Mouse (Mus musculus) retina, adult 2 months (tissue): Measurements from ENCODE around the gene Acy3.
"Not testable (repeated sequence)": the region's sequence is repeated elsewhere in the genome, so short reads cannot be mapped to it uniquely, and the experiment has no call there.

Experiments
- DNase-seq: peaks from one replicate; pipeline ENCODE4 v3.0.0-alpha.2; 2012; ENCODE audit warnings: low read depth, low spot score

The Acy3 gene

GRCm38 (mm10) chr19:3974608-3975007 is 11.8 kb upstream of the Acy3 start:
- not testable (repeated sequence) for DNase-seq

- no peak for DNase-seq
These were observed 10.5 kb upstream of the Acy3 start for GRCm38 (mm10) chr19:3975866-3976265.

GRCm38 (mm10) chr19:3980309-3980708 is 6.1 kb upstream of the Acy3 start:
- peak; percentile 69 for DNase-seq

DNA sequence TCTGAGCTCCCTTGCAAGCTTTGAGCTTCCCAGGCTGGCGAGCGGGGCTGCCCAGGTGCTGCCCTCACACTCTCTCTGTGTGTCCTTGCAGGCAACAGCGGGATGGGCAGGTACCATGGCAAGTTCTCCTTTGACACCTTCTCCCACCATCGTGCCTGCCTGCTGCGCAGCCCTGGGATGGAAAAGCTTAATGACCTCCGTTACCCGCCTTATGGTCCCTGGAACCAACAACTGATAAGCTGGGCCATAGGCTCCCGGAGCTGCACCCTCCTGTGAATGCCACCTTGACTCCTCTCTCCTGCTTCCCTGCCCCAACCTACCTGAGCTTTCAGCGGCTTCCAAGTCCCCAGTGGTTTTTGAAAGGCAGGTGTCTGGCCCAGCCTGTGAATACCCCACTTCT is 5.5 kb upstream of the Acy3 start:
- DNase-seq: no peak

- DNase-seq: no peak
These were observed 2.7 kb upstream of the Acy3 start for GRCm38 (mm10) chr19:3983527-3984200.

DNA sequence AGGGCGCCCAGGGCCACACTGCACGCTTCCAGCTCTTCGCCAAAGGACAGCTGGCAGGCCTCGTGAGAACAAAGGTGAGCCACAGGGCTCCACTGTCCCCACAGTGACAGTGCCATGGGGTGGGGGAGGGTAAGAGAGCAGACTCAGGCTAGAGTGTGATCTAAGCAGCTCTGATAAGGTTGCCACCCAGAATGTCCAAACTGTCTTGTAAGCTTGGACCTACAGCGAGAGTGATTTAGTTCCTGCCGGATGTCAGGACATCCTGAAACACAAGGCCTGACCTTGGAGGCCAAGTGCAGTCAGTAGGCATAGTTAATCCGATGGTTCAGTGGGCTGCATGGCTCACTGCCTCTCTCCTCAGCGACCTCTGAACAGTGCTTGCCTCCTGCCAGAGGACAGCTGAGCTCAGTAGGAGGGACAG is 1.1 kb upstream of the Acy3 start:
- DNase-seq: no peak

- DNase-seq: no peak
These were observed 1.7 kb downstream of the Acy3 start for GRCm38 (mm10) chr19:3988066-3988465.

DNA sequence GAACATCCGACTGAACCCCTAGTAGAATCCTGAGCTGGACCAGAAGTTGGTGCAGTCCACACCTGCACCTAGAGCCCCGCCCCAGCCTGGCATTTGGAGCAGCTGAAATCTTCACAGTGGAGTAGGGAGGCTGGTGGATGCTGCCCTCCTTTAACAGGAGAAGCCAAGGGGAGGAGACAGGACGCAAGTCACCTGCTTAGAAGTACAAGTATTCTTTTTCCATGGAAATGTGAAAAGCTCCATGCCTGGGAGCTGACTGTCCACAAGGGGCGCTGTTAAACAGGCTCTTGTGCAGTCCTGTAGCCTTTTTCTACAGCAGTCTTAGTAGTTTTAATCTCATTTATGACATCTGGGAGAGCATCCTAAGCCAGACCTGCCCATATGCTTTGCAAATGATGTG is 2.4 kb downstream of the Acy3 start:
- DNase-seq: no peak

DNA sequence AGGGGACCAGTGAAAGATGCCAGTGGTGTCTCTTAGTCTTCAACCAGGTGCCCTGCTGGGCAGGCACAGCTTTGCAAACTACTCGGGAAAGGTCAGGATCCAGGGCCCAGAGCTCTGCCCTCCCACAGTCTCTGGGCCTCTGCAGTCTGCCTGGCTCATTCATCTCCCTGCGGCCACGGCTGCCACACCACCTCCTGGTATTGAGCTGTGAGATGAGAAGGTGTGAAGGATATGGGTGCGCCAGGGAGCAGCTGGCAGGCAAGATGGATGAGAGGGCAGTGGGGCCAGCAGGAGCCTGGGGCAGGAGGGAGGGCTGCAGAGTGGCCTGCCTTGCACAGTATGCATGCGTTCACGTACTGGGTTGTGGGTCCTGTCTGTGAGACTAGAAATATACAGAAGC is 4.4 kb downstream of the Acy3 start:
- DNase-seq: no peak

GRCm38 (mm10) chr19:3991562-3991961 is 5.2 kb downstream of the Acy3 start:
- no peak for DNase-seq

DNA sequence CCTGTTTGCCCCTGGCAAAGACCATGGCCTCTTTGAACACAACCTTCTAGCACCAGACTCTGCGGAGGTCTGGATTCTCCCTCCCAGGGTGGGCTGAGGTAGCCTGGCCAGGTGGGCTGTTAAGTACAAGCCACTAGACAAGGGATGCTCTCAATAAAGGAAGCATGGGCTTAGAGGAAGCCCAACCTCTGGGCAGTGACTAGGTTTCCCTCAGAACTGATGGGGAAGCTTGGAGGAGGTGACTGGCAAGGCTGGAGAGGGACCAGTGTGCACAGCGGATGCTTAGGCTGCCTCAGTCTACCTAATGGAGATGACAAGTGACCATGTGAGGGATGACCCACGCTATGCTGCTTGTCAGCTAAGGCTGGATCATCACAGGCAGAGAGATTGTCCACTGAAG is 5.6 kb downstream of the Acy3 start:
- DNase-seq: no peak

DNA sequence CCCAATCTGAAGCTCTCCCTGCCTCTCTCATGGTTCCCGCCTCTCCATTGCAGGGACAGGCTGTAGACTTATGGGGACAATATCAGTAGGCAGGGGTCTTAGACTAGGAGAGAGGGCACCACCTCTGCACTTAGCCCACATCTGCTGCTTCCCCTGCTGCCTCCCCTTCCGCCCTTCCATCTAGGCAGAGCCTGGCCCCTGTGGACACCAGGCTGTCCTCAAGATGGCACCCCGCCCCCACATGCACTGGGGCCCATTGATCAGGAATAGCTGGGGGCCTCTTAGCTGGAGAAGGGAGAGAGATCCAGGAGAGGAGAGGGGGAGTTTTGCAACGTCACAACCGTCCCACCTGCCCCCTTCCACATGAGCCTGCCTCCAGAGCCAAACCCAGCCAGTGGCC is 6.0 kb downstream of the Acy3 start, which contains the start of gene Tbx10:
TSS of gene Tbx10 (plus strand) at position 337 of the 400 bp plus-strand sequence.
- no peak for DNase-seq

GRCm38 (mm10) chr19:3994932-3995331 is 8.6 kb downstream of the Acy3 start:
- no peak for DNase-seq

- DNase-seq: no peak
These were observed 9.1 kb downstream of the Acy3 start for GRCm38 (mm10) chr19:3995505-3995904.

DNA sequence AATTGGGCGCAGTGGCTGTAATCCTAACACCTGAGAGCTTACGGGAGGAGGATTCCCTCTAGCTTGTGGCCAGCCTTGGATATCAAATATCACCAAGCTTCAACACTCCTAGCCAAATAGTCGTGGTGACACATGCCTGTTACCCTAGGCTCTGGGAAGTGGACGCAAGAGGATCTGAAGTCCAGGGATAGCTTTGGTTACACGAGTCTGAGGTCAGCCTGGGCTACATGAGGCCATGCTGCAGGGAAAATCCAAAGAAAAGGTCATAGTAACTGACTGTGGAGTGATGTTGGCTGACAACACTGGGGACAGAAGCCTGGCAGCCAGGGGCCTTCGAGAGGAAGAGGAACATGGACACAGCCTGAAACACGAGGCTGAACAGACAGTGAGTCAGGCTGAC is 9.7 kb downstream of the Acy3 start:
- no peak for DNase-seq

GRCm38 (mm10) chr19:3996747-3997146 is 10.4 kb downstream of the Acy3 start:
- no peak for DNase-seq

DNA sequence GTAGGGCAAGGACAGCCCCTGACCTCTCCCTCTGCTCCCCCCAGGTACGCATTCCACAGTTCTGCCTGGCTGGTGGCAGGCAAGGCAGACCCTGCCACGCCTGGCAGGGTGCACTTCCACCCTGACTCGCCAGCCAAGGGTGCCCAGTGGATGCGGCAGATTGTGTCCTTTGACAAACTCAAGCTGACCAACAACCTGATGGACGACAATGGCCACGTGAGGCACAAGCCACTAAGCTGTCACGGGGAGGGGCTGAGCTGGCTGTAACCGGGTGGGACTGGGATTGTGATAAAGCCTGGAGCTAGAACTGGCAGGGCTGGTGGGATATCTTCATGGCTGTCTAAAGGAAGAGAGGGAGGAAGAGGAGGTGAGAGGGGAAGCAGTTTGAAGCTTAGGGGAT is 10.9 kb downstream of the Acy3 start:
- DNase-seq: no peak

- DNase-seq: no peak
These were observed 12.0 kb downstream of the Acy3 start for GRCm38 (mm10) chr19:3998335-3998734.

DNA sequence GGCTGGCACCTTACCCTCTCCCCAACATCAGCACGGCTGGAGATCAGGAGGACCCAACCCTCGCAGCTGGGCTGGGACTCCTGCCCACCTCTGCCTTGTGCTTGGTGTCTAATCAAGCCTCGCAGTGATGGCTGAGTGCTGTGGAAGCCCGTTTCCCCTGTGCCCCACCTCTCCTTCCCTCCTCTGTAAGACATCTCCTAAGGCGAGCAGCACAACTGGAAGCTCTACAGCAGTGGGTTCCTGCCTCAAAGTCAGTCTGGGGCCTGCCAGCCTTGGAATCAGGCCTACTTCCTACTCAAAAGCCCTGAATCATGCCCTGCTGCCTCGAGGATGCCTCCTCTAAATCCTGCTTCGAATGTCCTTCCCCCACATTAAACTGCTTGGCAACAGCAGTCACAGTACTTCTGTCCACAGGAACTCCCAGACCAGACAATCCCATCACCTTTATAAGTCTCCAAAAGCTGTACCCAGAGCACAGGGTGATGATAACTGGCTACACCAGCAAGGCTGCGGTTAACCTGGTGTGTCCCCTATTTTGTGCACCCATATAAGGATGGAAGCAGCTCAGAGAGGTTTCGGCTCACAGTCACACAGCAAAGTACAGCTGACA is 12.9 kb downstream of the Acy3 start:
- no peak for DNase-seq

DNA sequence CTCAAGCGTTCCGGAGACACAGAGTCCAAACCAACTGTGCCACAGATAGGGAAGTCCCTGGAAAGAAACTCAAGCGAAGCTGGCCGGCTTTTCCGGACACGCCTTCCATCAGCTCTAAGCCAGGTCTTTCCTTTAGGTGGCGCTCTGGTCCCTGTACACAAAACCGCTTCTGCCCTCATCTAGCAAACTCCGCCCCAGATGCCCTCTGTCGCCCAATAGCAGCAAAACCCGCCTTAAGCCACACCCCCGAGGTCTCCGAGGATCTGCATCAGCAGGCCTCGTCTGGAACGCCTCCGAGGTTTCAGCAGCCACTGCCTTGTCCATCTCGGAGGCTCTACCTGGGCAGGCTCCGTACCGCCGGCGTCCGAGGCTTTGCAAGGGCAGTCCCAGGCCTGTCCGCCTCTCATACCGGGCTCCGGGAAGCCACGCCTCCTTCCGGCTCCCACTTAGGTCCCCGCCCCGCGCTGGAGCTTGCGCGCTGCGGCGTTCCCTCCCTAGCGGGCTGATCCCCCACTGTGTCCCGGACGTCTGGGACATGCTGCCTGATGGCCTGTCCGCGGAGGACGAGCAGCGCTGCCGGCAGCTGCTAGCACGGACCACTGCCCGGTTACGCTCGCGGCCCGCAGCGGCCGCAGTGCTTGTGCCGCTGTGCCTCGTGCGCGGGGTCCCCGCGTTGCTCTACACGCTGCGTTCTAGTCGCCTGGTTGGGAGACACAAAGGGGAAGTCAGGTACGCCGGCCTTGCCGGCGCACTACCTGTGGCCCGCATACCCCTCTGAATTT is 13.9 kb downstream of the Acy3 start, which contains the start of the genes Nudt8 and Gm49405:
TSS of gene Nudt8 (plus strand) at position 462 of the 782 bp plus-strand sequence.
TSS of gene Gm49405 (plus strand) at position 508 of the 782 bp plus-strand sequence.
- DNase-seq: peak; percentile 90

- no peak for DNase-seq
These were observed 14.7 kb downstream of the Acy3 start for GRCm38 (mm10) chr19:4000949-4001525.

- DNase-seq: no peak
These were observed 15.4 kb downstream of the Acy3 start for GRCm38 (mm10) chr19:4001752-4002151.
